Mouse (Mus musculus): Measurements from ENCODE around the gene Hk1.

Gene Hk1

DNA sequence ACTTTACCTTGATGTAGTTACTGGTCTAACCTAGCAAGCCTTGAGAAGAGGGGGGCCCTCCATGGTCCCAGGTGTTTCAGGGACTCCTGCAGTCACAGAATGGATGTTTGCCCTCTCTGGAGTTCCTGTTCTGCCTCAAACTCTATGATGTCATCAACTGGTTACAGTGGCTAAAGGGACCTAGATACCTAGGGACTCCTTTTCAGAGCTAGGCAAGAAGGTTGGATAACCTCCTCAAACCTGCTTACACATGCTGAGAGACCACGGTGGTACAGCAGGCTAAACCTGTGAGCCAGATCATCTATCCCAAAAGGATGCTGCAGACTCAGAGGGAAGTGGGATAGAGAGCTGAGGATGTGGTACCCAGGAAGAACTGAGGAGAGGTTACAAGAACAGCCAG is at the start of gene Hk1:
Gene Hk1 (minus strand): TSS at position 101 of the 400 bp plus-strand sequence.
- in situ Hi-C loops (cut with MboI; ENCODE audit: low pct_unique_long_range_greater_than_20kb in 1 of 2, low sequenced_read_pairs in 2 of 2, unreplicated experiment in 1 of 2): loop anchor here (10.0 kb wide), 2 partner anchors 105 to 125 kb away; partner anchors contain the start of gene Tacr2 (in 1 of the 2)

DNA sequence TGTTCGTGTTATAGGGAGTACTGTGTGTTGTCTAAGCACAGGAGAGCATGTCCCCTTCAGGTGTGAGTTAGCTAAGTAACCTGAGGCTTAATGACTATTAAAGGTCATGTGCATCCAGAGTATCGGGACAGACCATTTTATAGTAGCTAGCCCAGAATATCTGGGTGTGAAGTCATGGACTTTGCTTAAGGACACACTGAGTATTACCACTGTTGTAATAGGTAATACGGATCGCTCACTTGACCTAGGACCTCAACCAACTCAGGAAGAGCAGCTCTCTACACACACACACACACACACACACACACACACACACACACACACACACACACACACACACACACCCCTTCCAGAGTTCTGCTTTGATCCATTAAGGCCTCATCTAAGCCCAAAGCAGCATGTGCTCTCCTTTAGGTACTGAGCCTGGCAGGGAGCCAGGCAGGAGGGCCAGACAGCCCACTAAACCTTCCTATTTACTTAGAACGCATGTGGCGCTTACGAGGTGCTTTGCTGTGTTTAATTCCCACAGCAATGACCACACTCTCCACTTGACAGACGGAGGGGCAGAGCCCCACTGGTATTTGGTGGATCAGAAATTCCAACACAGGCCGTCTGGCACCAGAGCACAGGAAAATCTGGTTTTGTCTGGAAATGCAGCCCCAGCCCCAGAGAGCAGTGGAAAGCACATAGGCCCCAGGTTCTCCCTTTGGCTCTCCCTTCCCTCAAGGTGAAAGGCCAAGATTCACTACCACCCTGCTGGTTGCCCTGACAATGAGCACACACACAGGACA is 45.6 kb upstream of the Hk1 start:
- in situ Hi-C loops (cut with MboI; ENCODE audit: low pct_unique_long_range_greater_than_20kb in 1 of 2, low sequenced_read_pairs in 2 of 2, unreplicated experiment in 1 of 2): no loop called here

DNA sequence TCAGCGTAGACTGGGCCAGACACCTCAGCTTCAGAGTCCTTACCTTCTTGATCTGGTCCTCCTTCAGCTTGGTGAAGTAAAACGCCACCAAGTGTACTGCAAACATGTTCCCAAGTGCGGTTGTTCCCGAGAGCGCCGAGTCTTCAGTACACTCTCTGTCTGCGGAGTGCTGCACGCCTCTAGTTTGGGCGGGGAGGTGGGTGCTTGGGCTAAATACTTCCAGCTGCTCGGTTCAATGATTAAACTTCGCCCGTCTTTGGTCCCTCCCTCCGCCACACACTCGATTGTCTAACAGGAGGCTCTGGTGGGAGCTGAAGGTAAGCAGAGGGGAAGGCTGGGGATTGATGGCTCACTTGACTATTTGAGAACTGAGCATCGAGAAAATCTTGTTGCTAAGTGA is 42.5 kb upstream of the Hk1 start, which contains the start of gene Hkdc1:
Gene Hkdc1 (minus strand): TSS at position 237 of the 400 bp plus-strand sequence.
- in situ Hi-C loops (cut with MboI; ENCODE audit: low pct_unique_long_range_greater_than_20kb in 1 of 2, low sequenced_read_pairs in 2 of 2, unreplicated experiment in 1 of 2): no loop called here

DNA sequence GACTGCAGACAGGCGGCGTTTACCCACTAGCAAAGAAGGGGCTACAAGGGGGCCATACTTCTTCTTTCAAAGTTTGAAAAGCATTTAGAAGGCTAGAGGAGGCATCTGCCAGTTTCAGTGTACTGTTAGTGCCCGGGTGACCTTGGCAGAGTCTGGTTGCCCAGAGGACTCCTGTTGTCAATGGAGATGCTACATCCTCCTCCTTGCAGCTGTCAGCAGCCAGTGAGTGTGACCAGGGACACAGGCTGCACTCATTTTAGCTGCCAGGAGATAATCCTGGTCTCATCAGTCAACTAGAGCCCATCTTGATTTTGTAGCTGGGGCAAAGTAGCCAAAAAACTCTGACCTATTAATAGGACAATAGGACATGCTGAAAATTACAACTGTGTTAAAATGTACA is 41.4 kb upstream of the Hk1 start:
- in situ Hi-C loops (cut with MboI; ENCODE audit: low pct_unique_long_range_greater_than_20kb in 1 of 2, low sequenced_read_pairs in 2 of 2, unreplicated experiment in 1 of 2): no loop called here

DNA sequence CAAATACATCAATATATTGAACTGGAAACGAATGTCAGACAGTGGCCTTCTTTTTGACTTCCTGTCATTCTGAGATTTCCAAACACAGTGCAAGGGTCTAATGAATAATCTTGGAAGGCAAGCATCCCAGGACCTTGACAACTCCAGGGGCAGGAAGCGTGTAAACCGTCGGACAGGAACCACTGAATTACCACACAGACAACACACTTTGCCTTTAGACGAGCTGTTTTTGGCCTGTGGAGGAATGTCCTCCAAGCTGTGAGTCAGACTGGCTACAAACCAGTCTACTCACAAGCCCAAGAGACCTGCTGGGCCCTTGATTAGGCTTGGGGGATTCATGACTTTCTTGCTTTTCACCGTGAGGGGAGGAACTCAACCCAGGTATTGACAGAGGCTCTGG is 40.7 kb upstream of the Hk1 start:
- in situ Hi-C loops (cut with MboI; ENCODE audit: low pct_unique_long_range_greater_than_20kb in 1 of 2, low sequenced_read_pairs in 2 of 2, unreplicated experiment in 1 of 2): no loop called here

DNA sequence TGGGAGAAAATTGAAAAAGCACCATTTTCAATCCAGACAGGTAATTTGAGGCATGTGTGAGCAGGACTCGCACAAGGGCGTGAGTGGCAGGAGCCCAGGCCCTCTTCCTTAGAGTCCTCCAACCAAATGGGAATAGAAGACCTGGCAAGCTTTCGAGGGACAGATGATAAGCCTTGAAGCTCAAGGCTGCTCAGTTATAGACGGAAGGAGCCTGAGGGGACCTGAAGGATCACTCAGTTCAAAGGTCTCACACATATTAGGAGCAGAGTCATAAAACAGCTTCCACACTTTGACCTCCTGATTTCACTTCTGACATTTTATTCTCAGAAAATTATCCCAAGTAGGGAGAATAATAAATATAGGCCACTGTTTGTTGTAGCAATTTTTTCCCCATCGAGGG is 39.7 kb upstream of the Hk1 start:
- in situ Hi-C loops (cut with MboI; ENCODE audit: low pct_unique_long_range_greater_than_20kb in 1 of 2, low sequenced_read_pairs in 2 of 2, unreplicated experiment in 1 of 2): no loop called here

DNA sequence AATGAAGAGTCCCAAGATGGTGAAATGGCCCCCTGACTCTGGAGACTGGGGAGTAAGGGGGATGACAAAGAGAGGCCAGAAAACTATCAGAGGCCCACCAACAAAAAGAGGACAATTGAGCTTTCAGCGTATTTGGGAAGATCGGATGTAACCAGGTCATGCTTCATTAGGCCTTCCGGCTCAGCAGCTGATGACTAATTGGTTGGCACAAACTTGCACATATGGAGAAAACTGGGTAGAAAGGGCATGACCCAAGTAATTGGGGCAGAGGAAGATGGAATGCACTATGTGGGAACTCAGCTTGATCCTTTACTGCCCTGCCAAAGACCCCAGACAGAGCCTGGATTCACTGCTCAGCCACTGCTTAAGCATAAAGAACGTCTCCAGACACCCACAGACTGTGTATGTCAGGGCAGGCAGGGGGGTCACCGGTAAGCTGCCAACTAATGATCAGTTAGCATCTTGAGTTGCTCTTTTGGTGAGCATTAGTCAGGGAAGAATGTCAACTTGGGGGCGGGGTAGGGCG is 39.2 kb upstream of the Hk1 start:
- in situ Hi-C loops (cut with MboI; ENCODE audit: low pct_unique_long_range_greater_than_20kb in 1 of 2, low sequenced_read_pairs in 2 of 2, unreplicated experiment in 1 of 2): no loop called here

DNA sequence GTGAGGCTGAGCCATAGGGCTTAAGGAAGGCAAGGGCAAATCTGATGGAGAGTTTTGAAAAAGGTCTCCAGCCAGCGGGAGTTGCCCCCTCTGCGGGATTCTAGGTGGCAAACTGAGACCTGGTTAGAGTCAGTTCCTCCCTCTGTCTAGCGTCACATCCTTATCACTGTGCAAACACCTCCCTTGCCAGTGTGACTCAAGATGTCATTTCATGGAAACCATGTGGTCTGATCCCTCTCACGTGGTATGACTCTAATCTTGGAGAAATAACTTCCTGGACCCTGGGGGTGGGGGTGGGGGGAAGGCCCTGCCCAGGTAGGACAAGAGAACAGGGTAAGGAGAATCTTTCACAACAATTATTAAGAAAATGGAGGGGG is 33.9 kb upstream of the Hk1 start:
- in situ Hi-C loops (cut with MboI; ENCODE audit: low pct_unique_long_range_greater_than_20kb in 1 of 2, low sequenced_read_pairs in 2 of 2, unreplicated experiment in 1 of 2): no loop called here

DNA sequence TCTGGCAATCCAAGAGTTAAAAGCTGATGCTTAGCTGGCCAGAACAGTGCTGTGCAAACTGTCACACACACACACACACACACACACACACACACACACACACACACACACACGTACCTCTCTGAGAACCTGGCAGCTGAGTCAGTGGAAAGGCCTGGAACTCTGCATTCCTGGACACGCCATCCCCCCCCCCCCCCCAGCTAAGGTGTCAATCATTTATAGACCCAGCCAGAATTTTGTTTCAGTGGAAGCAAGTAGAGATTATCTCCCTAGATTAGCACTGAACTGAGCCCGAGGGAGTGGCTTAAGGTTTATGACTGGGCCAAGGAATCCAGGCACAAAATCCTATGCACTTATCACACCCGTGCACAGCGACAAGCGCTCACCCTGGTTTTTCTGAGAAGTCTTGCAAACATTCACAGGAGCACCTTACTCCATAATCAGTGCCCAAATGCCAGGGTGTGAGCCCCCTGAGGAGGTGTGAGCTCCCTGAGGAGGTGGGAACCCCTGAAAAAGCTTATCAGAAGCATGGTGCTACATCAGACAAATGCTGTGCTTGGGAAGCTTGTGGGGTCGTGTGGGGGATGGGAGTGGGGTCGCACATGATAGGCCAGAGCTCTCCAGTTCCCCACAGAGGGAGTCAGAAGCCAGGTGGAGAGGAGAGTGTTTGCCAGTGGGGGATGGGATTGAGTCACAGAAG is 33.3 kb upstream of the Hk1 start:
- in situ Hi-C loops (cut with MboI; ENCODE audit: low pct_unique_long_range_greater_than_20kb in 1 of 2, low sequenced_read_pairs in 2 of 2, unreplicated experiment in 1 of 2): no loop called here

DNA sequence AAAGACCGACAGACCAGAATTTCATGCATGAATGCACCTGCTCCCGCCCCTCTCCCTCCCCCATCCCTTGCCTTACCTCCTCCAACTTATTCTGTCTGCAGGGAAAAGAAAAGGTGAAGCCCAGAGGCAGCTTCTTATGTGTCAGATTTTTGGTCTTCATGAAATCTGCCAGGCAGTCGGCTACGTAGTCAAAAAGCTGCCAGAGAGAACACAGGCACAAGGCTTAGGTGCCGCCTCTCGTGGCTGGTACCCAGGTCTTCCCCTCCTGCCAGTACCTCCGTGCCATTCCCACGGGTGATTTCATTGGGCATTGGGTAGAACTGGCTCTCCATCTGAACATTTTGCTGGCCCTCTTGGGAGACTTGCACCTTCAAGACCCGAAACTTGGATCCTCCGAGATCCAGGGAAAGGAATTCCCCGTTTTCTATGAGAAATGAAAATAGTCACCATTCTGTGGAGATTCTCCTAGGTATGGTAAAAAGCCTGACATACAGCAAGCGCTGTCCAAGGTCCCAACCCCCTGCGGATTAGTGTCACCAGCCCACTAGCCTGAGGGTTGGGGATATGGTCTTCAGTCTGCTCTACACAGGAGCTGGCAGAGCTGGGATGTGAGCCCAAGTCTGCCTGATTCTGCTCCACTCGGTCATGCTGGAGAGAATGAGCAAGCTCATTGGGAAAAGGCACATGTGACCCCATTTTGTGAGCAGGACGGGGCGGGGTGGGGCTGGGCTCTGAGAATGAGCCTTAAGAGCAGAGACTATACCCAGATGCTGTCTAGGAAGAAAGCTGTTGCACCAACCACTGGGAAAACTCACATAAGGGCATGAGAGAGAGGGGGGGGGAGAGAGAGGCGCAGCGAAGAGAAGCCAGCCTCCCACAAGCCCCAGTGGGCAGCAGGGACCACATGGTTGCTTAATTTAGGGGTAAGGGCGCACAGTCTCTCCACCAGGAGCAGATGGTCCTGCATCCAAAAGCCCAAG is 32.0 kb upstream of the Hk1 start:
- in situ Hi-C loops (cut with MboI; ENCODE audit: low pct_unique_long_range_greater_than_20kb in 1 of 2, low sequenced_read_pairs in 2 of 2, unreplicated experiment in 1 of 2): no loop called here

DNA sequence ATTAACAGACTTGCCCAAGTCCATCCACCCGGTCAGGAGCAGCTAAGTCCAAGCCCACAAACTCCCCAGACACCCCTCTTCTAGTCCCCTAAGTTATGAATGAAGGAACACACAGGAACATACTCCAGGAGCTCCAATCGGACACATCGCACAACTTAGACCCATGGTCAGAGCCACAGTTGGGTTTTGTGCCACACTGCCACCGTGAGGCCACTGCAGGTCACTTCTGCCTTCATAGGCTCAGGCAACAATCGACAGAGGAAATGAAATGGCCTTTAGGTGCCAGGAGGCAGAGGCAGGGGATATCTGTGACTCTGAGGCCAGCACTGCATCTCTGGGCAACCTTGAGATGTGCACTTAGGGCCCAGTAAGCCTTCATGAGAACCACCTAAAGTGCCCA is 31.2 kb upstream of the Hk1 start:
- in situ Hi-C loops (cut with MboI; ENCODE audit: low pct_unique_long_range_greater_than_20kb in 1 of 2, low sequenced_read_pairs in 2 of 2, unreplicated experiment in 1 of 2): no loop called here

DNA sequence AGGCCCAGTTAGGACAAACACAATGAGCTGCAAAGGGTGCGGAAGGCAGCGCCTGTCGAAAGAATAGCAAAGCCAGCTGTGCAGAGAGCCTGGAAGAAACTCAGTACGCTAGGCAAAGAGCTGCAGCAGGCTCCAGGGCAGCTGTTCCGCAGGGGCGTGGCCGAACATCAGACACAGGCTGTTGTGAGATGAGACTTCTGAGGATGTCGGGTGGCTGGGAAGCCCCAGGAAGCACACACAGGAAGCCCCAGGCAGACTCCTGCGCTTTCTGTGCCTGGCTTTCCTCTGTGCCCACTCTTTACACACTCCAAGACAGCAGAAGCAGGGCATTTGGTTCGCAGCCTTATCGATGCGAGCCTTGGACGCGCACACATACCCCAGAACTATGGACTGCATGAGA is 25.2 kb upstream of the Hk1 start:
- in situ Hi-C loops (cut with MboI; ENCODE audit: low pct_unique_long_range_greater_than_20kb in 1 of 2, low sequenced_read_pairs in 2 of 2, unreplicated experiment in 1 of 2): no loop called here

DNA sequence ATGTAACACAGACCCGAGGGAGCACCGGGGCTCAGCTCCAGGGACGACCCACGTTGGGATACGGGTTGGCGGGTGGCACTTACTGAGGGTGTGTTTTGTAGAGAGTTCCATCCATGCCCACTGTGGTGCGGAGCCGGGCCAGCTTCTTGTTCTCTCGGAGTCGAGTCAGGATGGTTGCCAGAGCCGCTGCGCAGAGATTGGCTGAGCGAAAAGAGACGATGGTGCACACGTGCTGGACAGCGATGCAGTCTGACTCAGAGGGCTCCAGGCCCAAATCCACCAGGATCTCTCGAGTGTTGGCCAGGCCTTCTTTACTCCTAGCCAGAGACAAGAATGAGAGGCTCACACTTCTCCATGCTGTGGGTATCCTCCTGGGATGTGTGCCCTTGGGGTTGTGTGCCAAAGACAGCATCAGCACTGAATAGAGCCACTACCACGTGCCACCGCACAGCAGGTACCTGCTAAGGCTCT is 22.0 kb upstream of the Hk1 start:
- in situ Hi-C loops (cut with MboI; ENCODE audit: low pct_unique_long_range_greater_than_20kb in 1 of 2, low sequenced_read_pairs in 2 of 2, unreplicated experiment in 1 of 2): no loop called here

DNA sequence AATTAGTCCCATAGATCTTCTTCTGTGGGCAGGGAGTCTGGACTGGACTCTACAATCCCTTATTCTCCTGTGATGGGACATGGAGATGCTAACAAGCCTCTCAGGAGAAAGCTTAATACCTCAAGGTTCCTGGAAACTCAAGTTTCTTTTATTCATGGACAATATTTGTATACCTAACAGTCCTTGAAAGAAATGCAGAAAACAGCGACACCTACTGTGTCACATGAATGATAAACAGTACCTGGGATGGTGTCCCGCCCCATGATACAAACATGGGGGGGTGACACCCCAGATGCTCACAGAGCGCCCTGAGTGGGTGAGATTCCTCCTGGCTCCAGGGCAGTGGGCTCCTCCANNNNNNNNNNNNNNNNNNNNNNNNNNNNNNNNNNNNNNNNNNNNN is 3.3 kb upstream of the Hk1 start:
- in situ Hi-C loops (cut with MboI; ENCODE audit: low pct_unique_long_range_greater_than_20kb in 1 of 2, low sequenced_read_pairs in 2 of 2, unreplicated experiment in 1 of 2): loop anchor here (10.0 kb wide), 2 partner anchors 108 to 128 kb away; partner anchors contain the start of gene Tacr2 (in 1 of the 2)

DNA sequence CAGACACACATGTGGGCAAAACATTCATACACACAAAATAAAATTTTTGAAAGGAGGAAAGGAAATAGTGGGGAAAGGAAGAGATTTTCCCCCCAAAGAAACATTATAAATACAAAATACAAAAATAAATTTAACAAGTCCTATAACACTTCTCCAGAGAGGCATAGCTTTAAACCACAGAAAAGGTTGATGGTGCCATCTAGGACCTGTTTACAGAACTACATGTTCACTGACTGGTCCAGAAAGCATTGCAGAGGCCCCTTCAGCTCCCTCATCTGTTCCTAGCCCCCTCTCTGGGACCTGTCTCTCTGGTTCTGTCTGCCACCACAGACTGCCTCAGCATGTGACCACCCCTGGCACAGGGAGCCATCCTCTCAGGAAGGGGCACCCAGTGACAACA is 1.2 kb upstream of the Hk1 start:
- in situ Hi-C loops (cut with MboI; ENCODE audit: low pct_unique_long_range_greater_than_20kb in 1 of 2, low sequenced_read_pairs in 2 of 2, unreplicated experiment in 1 of 2): loop anchor here (10.0 kb wide), 2 partner anchors 106 to 126 kb away; partner anchors contain the start of gene Tacr2 (in 1 of the 2)

DNA sequence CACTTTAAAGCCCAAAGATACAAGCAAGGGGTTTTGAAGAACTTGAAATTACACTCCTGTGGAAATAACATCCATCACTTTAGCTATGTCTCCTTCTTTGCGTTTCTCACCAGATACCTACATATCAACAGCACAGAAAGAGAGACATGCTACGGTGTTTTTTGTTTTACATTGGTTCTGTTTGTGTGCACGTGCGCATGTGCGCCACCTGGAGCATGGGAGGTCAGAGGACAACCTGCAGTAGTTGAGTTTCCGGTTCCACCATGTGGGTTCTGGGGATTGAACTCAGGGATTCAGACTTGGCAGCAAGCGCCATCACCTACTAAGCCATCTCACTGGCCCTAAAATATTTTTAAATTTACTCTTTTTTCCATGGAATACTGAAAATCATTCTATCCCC is 20.9 kb downstream of the Hk1 start:
- in situ Hi-C loops (cut with MboI; ENCODE audit: low pct_unique_long_range_greater_than_20kb in 1 of 2, low sequenced_read_pairs in 2 of 2, unreplicated experiment in 1 of 2): no loop called here

DNA sequence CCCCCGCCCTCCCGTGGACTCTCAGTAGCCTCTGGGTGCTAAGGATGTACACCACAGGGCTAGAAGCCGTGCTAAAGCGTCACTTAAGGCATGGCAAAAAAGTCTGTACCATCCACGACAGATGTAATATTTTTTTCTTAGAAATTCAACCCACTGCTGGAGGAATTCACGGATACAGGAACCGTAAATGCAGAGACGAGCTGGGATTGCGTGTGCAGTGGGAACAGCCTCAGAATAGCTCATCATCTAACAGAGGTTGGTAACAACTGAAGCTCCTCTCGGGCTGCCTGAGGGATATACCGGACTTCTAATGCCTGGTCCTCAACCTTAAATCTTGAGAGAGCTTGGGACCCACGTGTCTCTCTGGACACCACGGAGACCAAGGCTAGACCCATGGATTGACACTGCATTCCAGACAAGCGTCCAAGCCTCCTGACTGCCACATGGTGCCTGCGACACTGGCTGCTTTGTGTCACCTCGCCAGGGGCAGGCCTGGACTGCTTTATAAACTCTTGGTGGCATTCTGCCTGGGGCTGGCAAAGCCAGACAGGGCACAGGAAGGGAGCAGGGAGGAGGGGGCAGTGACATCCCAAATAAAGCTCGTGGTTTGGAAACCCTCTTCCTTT is 23.5 kb downstream of the Hk1 start:
- in situ Hi-C loops (cut with MboI; ENCODE audit: low pct_unique_long_range_greater_than_20kb in 1 of 2, low sequenced_read_pairs in 2 of 2, unreplicated experiment in 1 of 2): no loop called here

DNA sequence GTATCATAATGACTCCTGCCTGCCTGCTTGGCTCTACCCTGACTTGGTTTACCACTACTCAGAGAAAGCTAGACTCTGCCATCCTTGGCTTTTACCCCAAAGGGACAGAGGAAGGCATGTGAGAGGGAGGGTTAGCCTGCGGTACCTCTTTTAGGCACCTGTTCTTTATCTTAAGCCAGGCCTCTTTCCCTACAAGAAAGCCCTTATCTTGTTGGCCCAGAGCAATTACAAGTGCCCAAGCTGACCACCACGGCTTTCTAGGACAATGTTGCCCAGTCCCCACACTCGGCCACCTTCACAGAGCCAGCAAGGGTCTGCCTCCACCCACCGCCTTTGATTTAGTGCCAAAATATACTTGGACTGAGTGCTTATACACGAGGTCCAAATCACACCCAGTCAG is 34.6 kb downstream of the Hk1 start:
- in situ Hi-C loops (cut with MboI; ENCODE audit: low pct_unique_long_range_greater_than_20kb in 1 of 2, low sequenced_read_pairs in 2 of 2, unreplicated experiment in 1 of 2): no loop called here

All from mouse embryonic stem cell (cell line).